Mouse (Mus musculus) ES-CJ7 (cell line): ENCODE results near the gene Dclre1b.

Source experiments
- DNase-seq: peaks from one replicate; pipeline ENCODE4 v3.0.0; 2011; ENCODE audit warnings: low read depth, low spot score

Gene Dclre1b

DNA sequence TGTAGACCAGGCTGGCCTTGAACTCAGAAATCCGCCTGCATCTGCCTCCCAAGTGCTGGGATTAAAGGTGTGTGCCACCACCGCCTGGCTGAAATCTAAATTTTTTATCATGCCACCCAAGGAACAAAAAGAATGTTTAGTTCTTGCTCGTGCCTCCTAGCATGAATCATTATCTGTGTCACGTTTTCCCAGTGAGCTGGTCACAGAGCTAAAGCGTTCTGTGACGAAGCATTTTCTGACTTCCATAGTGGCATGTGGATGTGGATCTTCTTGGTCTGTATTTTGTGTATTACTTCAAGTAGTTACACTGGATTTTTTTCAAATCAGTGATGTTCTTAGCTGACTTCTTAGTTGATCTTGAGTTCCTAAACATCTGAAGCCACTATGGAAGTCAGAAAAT is 1.7 kb upstream of the Dclre1b start:
- no peak for DNase-seq

DNA sequence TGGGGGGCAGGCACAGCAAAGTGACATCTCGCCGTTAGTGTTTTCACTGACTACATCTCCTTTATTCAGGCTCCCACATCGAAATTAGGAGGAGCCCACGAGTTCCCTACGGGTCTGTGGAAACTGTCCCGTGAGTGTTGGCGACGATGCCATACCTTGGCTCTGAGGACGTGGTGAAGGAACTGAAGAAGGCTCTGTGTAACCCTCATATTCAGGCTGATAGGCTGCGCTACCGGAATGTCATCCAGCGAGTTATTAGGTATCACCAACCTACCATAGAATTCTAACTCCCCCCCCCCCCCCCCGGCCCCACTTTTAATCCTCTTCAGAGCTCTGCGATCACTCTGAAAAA is 531 bp upstream of the Dclre1b start:
- DNase-seq = no peak

GRCm38 (mm10) chr3:103805671-103806070 is 3.6 kb downstream of the Dclre1b start:
- no peak for DNase-seq

DNA sequence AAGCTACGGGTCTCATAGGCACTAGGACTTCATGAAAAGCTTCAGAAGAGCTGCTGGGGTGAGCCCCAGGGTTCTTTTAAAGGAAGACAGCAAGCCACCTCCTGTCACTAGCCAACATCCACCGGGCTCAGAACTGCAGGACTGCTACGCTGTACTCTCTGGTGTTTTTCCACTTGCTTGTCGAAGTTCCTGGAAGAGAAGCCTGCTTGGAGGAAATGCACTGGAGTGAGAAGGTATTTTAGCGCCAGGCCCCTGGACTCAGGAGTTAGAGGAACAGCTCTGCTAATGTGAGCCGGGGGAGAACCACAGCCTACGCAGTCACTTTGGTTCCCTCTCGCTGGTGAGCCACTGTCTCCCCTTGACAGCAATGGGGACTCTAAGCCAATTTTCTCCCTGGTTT is 6.4 kb downstream of the Dclre1b start:
- DNase-seq = no peak

GRCm38 (mm10) chr3:103801631-103802531 is 7.4 kb downstream of the Dclre1b start:
- DNase-seq = no peak

- DNase-seq = no peak
These were observed 9.7 kb downstream of the Dclre1b start for GRCm38 (mm10) chr3:103799507-103799906.

- DNase-seq = no peak
These were observed 12.9 kb downstream of the Dclre1b start for GRCm38 (mm10) chr3:103796389-103796788.

- no peak for DNase-seq
These were observed 16.7 kb downstream of the Dclre1b start for GRCm38 (mm10) chr3:103792566-103792965.

- peak; percentile 32 for DNase-seq
These were observed 17.2 kb downstream of the Dclre1b start for GRCm38 (mm10) chr3:103792111-103792406.

DNA sequence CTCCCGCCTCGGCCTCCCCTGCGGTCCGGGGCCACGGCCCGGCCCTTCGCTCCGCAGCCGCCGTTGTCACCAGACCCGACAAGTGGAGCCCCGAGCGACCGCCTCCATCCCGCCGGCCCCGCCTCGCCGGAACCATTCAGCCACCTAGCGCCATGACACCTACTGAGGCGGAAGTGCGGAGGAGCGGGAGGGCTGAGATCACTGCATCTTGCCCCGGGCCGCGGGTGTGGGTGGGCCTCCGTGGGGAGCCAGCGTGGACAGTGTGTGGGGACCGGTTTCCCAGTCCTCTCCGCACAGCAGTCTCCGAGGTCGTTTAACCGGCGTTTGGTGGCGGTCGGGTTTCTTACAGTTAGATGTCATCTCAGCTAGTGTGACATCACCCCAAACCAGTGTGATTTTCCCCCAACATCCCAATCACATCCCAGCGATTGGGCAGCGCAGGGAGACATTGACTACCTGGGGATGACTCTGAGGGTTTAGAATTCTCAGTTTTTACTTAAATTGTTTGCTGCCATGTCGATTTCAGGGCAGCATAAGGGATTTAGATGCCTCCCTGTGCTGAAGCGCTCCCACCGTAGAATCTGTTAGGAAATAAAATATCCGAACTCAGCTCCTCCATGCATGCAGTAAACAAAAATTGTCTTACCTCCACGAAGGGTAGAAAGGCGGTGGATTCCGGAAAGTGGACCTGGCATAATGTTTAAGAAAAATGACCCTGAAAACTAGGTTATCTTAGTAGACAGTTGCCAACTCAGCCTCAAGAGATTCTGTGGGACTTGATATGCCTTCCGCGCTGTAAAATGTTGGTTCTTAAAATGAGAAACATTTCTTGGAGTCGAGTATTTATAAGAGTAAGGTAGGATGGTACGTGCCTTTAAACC is 17.8 kb downstream of the Dclre1b start, which contains the start of gene Hipk1:
Gene Hipk1, minus strand, starts transcription at position 334 of the 881 bp plus-strand sequence.
- DNase-seq = peak; percentile 86

GRCm38 (mm10) chr3:103790346-103791145 is 18.7 kb downstream of the Dclre1b start:
- peak; percentile 20 for DNase-seq

- DNase-seq = peak; percentile 10
These were observed 19.3 kb downstream of the Dclre1b start for GRCm38 (mm10) chr3:103789891-103790345.

- no peak for DNase-seq
These were observed 20.1 kb downstream of the Dclre1b start for GRCm38 (mm10) chr3:103789096-103789495.

- DNase-seq = no peak
These were observed 22.0 kb downstream of the Dclre1b start for GRCm38 (mm10) chr3:103787225-103787624.

DNA sequence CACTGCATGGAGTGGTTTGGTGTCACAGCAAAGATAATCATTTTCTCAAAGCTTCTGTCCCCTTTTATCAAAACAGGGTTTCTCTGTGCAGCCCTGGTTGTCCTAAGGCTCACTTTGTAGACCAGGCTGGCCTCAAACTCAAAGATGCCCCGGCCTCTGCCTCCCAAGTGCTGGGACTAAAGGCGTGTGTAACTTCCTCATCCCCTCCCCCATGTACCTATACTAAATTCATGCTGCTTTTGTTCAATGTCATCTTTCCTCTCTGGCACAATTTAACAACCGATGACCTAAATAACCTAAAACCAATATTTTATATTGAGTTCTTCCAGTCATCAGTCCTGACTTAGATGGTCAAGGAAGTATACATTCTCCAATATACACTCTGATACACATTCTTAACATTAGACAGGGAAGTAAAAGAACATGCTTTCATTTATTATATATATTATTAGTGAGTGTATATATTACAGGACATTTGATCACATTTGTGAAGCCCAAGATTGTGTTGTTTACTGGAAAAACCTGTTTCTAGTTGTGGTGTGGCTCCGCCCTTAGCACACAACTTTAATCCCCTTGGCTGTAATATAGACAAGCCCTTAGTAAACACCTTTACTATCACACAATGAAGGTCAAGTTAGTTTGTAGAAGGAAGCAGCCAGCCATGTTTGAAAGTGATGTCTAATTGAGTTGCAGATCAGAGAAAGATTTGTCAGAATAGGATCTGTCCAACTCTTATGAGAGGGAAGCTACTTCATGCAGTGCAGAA is 26.2 kb downstream of the Dclre1b start:
- DNase-seq = no peak

GRCm38 (mm10) chr3:103780777-103781176 is 28.5 kb downstream of the Dclre1b start:
- DNase-seq = no peak

GRCm38 (mm10) chr3:103780271-103780670 is 29.0 kb downstream of the Dclre1b start:
- no peak for DNase-seq

DNA sequence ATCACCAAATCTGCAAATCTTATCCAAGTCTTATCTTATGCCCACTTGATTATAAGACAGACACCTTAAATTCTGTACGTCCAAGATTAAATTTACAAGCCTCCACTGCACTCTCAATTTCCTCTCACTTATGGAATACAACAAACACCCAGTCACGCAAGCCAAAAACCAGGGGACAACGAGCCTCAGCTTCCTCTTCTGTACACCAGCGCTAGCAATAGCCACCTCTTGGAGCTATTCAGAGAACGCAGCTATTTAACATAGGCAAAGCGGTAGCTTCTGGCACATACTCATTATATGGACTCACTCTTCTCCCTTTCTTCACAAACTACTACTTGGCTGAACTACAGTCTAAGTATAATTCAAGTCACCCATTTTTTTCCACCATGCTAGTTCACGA is 30.1 kb downstream of the Dclre1b start:
- DNase-seq = no peak

DNA sequence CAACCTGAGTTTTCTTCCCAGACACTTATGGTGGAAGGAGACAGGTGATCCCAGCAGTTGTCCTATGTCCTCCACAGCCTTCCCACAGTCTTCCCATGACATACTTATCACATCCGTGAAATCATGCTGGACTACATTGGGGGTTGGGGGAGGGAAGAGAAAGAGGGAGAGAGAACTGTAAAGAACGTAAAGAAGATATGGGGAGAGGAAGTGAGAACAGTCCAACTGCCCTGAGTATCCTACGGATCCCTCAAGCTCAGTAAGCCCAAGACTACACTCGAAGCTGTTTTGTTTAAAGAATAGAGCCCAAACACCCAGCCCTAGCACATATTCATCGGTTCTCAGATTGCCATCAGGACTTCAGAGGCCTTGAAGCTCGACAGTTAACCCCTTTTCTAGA is 30.6 kb downstream of the Dclre1b start:
- no peak for DNase-seq

DNA sequence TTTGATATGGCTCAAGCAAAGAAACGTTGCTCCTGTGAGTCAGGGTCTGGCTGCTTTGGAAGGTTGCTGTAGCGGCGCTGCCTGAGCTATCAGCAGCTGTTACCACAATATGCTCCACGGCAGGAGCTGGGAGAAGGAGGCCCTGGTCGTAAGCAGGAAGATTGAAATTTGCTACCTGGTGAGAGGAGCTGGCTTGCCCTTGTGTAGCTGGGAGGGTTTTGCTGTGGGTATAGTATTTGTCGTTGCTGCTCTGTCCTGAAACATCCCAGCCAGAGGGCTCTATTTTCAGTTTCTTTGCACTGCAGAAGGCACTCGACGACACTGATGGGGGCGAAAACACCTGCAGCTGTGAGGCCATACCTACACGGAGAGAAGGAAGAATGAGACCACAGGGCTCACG is 31.3 kb downstream of the Dclre1b start:
- no peak for DNase-seq

DNA sequence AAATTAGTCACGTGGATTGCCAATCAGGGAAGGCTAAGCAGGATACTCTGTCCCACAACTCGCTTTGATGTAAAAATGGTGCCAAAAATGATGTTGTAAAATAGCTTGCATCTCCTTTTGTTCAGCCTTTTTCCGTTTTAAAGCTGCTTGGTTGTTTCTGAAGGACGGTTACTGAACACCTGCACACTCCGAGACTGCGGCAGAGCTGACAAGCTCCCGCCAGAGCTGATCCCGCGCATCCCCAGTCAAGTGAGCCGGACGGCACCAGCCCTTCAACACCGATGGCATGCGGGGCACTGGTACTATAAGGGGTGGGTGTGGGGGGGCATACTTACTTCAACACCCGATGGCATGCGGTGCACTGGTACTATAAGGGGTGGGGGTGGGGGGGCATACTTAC is 35.2 kb downstream of the Dclre1b start:
- DNase-seq = no peak
